Mouse (Mus musculus) v-Abl transformed pro-B cells (cell line): ENCODE measurements around the gene Lrrc59.
"Not testable (repeated sequence)": the region's sequence is repeated elsewhere in the genome, so short reads cannot be mapped to it uniquely, and the experiment has no call there.

Source experiments
- in situ Hi-C, 2 experiments: fragments of 400-800 bp; cut with MboI; formaldehyde crosslinking; loops; one replicate each; pipeline ENCODE4 v1.15.1; 2025; ENCODE audit not compliant: unreplicated experiment in 2 of 2

The Lrrc59 gene

DNA sequence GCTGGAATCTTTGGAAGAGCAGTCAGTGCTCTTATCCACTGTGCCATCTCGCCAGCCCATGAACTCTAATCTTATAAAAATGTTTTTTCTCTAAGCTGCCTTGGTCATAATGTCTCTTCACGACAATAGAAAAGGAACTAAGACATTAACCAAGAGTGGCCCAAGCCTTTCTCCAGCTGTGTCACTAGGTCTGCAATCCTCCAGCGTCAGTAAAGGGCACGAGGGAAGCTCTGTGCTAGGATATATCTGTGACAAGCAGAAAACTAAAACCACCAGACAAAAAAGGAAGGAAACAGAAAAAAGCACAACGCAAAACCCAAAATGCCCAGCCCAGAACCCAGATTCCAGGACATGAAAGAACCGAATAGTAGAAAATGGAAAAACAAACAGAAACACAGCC is 57.6 kb downstream of the Lrrc59 start:
- in situ Hi-C loops, result no loop called here

DNA sequence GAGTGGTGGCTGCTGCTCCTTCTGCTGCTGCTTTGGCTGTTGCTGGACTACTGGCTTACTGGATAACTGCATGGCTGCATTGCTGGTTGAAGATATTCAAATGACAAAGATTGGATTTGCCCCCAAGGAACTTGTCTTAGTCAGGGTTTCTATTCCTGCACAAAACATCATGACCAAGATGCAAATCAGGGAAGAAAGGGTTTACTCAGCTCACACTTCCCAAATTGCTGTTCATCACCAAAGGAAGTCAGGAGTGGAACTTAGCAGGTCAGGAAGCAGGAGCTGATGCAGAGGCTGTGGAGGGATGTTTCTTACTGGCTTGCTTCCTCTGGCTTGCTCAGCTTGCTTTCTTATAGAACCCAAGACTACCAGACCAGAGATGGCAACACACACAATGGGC is 62.9 kb downstream of the Lrrc59 start:
- in situ Hi-C loops, result not testable (repeated sequence)
